Mouse (Mus musculus): ENCODE measurements at regions not wholly inside any gene's neighbourhood (a gene's known extent, or its start where the extent isn't known, plus 50 kb on each side); places are given as distances from the start of the nearest gene placed in this dataset.
"Not testable (repeated sequence)": the region's sequence is repeated elsewhere in the genome, so short reads cannot be mapped to it uniquely, and the experiment has no call there.

GRCm38 (mm10) chr7:60733331-60733994 is 593.4 kb upstream of the Snrpn start:
- ATAC-seq (ENCODE audit: low FRiP score, low read depth); H3K27ac ChIP-seq; H3K4me1 ChIP-seq; H3K27me3 ChIP-seq; H3K9ac ChIP-seq; H3K9me3 ChIP-seq; H3K36me3 ChIP-seq; H3K4me3 ChIP-seq: not testable (repeated sequence)
- H3K4me2 ChIP-seq (replicated peaks) = peak overlapping the region; percentile 42
- 54% methylated on average over 20 of the region's 20 CpGs for WGBS

GRCm38 (mm10) chr7:60728108-60728721 is 588.2 kb upstream of the Snrpn start:
- WGBS = 13% methylated on average over 5 of the region's 5 CpGs
- not testable (repeated sequence) for H3K4me1 ChIP-seq; ATAC-seq (ENCODE audit: low FRiP score, low read depth); H3K27ac ChIP-seq; H3K4me2 ChIP-seq (replicated peaks); H3K9me3 ChIP-seq; H3K4me3 ChIP-seq; H3K27me3 ChIP-seq; H3K36me3 ChIP-seq; H3K9ac ChIP-seq

All from limb, embryonic 13.5 days (tissue).